Mouse (Mus musculus) spleen, postnatal 36 days (tissue): ENCODE measurements around the gene Olfr1046.
"Not testable (repeated sequence)": the region's sequence is repeated elsewhere in the genome, so short reads cannot be mapped to it uniquely, and the experiment has no call there.

ENCODE experiments used
- DNase-seq, 2 experiments: peaks; one replicate each; pipeline ENCODE4 v3.0.0; 2022; ENCODE audit warnings: low spot score in 2 of 2, mixed read lengths in 1 of 2

Olfr1046 gene

DNA sequence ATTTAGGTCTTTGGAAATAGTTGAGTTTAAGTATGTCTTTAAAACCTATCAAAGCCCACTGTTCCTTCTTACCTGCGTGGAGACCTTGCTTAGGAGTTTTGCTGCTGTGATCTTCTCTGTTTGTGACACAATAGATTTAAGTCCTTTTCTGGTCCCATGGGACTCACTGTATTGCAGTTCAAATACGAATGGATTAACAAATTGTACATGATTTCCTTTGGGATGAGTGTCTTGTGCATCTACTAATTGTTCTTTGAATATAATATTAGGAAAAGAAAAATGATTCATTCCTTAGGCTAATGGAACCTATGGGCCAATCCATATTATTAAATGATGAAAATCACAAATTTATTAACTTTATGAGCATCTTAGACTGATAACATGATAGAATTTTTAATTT lies at the start of gene Olfr1046:
Gene Olfr1046 (minus strand): TSS at position 101 of the 400 bp plus-strand sequence.
- no peak for DNase-seq

DNA sequence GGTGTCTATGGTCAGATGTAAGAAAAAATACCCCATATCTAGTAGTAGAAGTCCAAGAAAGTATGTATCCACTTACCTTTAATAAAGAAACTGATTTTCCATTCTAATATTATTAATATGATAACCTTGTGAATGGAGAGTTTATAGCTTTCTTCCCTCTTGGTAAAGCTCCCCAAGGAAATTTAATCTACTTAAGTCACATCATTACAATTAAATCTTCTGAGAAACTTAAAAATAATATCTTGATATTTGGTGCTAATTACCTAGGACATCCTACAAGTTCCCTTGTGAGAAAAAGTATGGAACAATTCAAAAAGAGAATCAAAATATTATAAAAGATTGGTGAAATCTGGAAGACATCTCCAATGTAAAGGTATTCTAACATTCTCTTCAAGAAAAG lies 39.1 kb upstream of the Olfr1046 start, which contains the start of gene Olfr1049:
Gene Olfr1049 (minus strand): TSS at position 101 of the 400 bp plus-strand sequence.
- DNase-seq = not testable (repeated sequence)

DNA sequence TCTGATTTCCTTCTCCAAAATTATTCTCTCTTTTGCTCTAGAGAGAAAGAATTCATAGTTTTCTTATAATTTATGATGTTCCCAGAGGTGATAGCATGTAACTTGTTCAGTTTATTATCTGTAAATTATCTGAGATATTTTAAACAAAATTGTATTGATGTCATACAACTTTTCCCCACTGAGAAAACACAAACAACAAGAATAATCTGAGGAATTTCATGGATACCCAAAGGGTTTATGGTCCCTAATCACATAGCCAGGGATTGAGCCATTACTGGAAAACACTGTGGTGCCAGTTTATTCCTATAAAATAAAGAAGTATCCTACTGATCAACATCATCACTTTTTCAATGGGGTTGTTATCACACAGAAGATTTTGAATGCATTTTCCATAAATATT lies 21.1 kb upstream of the Olfr1046 start, which contains the start of gene Olfr1048:
Gene Olfr1048 (minus strand): TSS at position 101 of the 400 bp plus-strand sequence.
- DNase-seq = no peak

DNA sequence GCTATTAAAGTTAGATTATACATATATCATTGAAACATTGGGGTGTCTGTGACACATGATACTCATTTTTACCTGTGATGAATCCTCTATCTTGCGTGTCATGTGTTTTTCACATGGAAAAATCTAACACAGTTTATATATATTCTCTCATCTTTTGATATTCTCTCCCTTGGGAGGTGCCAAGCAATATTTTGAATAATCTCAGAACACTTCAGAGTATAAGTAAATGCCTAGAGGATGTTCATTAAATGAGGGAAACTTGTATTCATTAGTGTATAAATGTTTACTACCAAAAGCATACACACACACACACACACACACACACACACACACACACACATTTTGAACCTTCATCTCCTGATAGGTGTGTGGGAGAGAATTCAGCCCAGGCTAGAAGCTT lies 12.2 kb upstream of the Olfr1046 start, which contains the start of gene Olfr1047:
Gene Olfr1047 (minus strand): TSS at position 101 of the 400 bp plus-strand sequence.
- no peak for DNase-seq

DNA sequence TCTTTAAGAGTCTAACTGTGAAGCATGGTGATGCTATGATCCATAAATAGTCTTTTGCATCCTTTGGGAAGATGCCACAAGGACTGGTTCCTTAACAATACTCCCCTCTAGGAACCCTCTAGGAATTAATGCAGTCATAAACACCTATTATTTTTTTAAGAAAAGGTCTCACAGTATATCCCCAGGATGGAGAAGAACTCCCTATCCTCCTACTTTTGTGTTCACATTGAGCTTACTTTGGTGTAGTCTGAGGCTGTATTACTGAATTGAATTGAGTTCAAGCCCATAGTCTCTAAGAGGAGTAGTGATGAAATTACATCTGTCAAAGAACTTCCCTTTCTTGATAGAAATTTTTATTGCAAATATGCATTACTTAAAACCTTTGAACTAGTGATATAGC lies 16.2 kb downstream of the Olfr1046 start, which contains the start of gene Olfr1045:
Gene Olfr1045 (minus strand): TSS at position 101 of the 400 bp plus-strand sequence.
- no peak for DNase-seq

DNA sequence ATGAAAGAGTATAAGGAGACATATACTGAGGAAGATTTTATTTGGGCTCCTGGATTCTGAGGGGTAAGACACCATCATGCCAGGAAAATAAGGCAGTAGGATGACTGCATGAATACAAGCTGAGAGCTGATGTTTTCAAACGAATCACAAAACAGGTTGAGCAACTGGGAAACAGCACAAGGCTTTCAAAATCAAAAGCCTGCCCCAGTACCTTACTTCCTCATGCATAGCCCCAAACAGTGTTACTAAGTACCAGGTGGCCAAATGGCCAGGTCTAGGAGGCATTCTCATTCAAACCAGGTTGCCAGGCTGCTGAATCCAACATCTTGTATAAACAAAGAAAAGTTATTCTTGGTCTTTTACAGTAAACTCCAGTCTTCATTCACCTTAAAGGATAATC lies 23.3 kb downstream of the Olfr1046 start:
- DNase-seq = no peak

DNA sequence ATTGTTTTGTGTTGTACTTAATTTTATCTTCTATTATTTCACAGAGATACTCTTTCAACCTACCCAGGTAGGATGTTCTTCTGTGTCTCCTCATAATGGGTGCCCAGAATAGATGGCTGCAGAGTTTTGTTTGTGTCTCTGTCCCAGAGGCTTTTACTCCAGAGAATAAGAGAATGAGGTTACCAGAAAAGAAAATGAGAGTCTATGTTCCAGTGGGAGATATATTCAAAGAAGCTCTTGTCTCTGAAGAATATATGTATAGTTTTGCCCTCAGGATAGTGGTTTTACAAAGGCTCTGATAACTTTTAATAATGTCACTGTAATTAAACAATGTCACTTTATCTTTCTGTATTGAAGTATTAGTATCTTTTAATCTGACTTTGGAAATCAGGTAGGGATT lies 33.5 kb downstream of the Olfr1046 start, which contains the start of gene Olfr52:
Gene Olfr52 (minus strand): TSS at position 101 of the 400 bp plus-strand sequence.
- DNase-seq = no peak

DNA sequence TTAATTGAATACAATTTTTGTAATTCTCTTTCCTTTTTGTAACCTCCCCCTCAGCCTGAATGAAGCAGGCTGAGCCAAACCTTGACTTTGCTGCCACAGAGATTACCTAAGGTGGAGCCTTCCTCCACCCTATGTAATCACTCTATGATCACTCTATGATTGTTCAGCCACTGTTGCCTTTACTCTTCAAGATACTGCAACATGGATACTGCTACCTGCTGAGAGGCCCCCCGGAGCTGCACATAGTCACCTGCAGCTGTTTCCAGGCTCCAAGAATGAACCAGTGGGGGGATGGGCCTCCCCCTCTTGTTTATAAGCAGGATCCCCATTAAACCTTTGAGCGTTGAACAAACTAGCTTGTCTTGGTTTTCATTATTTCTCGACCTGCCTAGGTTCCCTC lies 39.2 kb downstream of the Olfr1046 start:
- no peak for DNase-seq

DNA sequence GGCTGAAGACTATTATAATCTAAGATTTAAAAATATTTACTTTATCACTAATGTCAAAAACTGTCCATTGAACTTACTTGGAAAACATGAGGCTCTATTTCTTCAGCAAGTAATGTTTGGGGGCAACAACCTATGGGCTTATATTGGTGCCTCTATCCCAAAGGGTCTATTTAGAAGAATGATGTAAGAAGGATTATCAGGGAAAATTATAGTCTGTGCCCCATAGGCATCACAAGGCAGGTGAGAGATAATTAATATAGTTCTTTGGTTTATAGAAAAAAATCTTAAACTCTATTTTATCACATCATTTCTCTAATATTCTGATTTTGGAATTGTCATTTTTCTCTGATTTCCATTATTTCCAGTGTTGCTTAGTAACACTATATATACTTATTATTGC lies 41.4 kb downstream of the Olfr1046 start, which contains the start of gene Olfr1044:
Gene Olfr1044 (minus strand): TSS at position 101 of the 400 bp plus-strand sequence.
- no peak for DNase-seq

DNA sequence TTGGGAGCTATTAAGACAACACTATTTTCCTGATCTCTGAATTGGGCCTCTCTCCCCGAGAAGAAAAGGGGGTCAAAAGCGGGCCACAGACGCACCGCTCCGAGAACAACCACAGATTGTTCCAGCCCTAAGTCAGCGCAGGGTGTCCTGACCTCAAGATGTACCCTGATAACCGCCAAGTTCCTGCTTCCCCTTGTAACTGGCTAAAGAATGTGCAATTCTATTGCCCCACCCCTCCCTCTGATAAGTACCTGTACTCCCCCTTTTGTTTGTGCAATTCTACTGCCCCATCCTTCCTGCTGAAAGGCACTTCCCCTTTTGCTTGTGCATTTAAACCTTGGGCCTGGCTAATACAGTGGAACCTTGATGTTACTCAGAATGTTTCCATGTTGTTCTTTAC lies 43.7 kb downstream of the Olfr1046 start:
- DNase-seq = not testable (repeated sequence)

DNA sequence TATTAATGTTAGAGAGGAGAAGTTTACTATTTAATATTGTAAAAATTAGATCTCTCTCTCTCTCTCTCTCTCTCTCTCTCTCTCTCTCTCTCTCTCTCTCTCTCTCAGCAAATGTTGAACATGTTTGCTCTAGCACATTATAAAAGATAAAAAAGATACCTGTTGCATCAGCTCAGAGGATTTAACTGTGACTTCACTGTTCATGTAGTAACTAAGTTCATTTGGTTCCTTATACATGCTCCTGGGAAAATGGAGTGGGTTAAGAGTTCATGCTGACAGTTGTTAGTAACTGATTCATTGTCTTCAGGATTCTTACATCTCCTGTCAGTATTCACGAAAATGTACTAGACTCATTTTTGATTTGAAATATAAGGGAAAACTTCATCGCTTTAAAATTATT lies 51.7 kb downstream of the Olfr1046 start, which contains the start of gene Olfr1043:
Gene Olfr1043 (minus strand): TSS at position 101 of the 400 bp plus-strand sequence.
- no peak for DNase-seq
